Mouse (Mus musculus) bone marrow, adult 2 months (tissue): ENCODE results near the gene Vstm5.

Source experiments
- CTCF ChIP-seq: fragments of 200-500 bp; IDR thresholded peaks from 2 replicates; pipeline ENCODE4 v1.5.1; 2011; ENCODE audit warnings: low read length, control low read depth; ENCODE audit not compliant: control insufficient read depth, insufficient read depth
- POLR2A ChIP-seq: fragments of 200-500 bp; IDR thresholded peaks from 2 replicates; pipeline ENCODE4 v1.6.1; 2011; ENCODE audit warnings: low read depth, mild to moderate bottlenecking, control low read depth, low read length, borderline replicate concordance; ENCODE audit not compliant: control insufficient read depth

DNA sequence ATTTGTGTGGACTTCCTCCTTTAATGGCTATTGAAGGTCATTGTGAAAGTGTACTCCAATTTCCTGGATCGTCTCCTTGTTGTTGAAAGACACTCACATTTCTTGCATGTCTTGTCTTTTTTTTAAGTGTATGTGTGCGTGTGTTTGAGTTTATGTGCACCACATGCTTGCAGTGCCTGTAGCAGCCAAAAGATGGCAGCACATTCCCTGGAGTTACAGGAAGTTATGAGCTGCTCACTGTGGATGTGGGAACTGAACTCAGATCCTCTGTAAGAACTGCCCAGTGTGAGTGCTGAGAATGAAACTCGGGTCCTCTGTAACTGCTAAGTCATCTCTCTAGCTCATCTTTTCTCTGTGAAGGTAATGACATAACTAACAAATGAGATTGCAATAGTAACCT, 6.4 kb upstream of the Vstm5 start:
- no peak for TF ChIP-seq CTCF
- no peak for TF ChIP-seq POLR2A
